Mouse (Mus musculus): ENCODE measurements around the gene Wdpcp. TPM values are rescaled to one million over a fixed set of nuclear protein-coding genes. Genes with fewer than 3 reads are reported as not detected.

Wdpcp gene
- polyA plus RNA-seq, 1 experiment from 2014 or later = 13.9 TPM

GRCm38 (mm10) chr11:21550222-21551173, 21.5 kb upstream of the Wdpcp start:
- Histone ChIP-seq H3K4me3 (no peak overlapping the region), H3K9me3 (no peaks in the 10 kb centered on the region), H3K36me3 (no peaks in the 10 kb centered on the region), H3K27me3 (ENCODE audit: insufficient read depth, poor library complexity, severe bottlenecking) (no peaks in the 10 kb centered on the region), H3K4me1 (replicated peaks) (no peaks in the 10 kb centered on the region), H3K27ac (no peak overlapping the region)
- WGBS = 89% methylated on average over 12 of the region's 12 CpGs
- no peak for DNase-seq (ENCODE audit: low spot score)

GRCm38 (mm10) chr11:21552049-21552448, 20.0 kb upstream of the Wdpcp start:
- no peak overlapping the region for H3K4me3 ChIP-seq
- 89% methylated on average over 3 of the region's 3 CpGs for WGBS
- H3K4me1 ChIP-seq (replicated peaks) = no peaks in the 10 kb centered on the region

DNA sequence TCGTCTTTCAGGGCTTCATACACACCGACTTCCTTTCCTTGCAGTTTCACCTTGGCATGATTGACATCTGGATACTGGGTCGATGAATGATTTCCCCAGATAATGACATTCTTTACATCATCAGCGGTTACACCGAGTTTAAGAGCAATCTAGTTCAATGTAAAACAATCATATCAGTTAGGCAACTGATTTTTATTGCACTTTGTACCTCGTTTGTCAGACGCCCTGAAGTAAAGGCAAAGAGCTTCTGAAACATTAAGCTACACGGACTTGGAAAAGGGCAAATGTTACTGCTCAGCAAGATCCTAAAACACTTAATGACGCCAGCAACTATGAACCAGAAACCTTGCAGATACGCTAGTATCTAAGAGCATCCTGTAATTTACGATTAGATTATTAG, 12.3 kb upstream of the Wdpcp start:
- H3K4me1 ChIP-seq (replicated peaks) = no peaks in the 10 kb centered on the region
- no peaks in the 10 kb centered on the region for H3K9me3 ChIP-seq
- no peaks in the 10 kb centered on the region for H3K27me3 ChIP-seq (ENCODE audit: insufficient read depth, poor library complexity, severe bottlenecking)
- peaks cover 78% of the 10 kb centered on the region for H3K36me3 ChIP-seq
- DNase-seq (ENCODE audit: low spot score) = no peak
- 91% methylated on average over 11 of the region's 11 CpGs for WGBS
- no peak overlapping the region for H3K4me3 ChIP-seq
- no peak overlapping the region for H3K27ac ChIP-seq

More at GRCm38 (mm10) chr11:21552049-21552448, 20.0 kb upstream of the Wdpcp start:
- Histone ChIP-seq H3K27ac (no peak overlapping the region), H3K9me3 (no peaks in the 10 kb centered on the region), H3K36me3 (peaks cover 6% of the 10 kb centered on the region), H3K27me3 (ENCODE audit: insufficient read depth, poor library complexity, severe bottlenecking) (no peaks in the 10 kb centered on the region)
- no peak for DNase-seq (ENCODE audit: low spot score)

GRCm38 (mm10) chr11:21561347-21561746, 10.7 kb upstream of the Wdpcp start:
- DNase-seq (ENCODE audit: low spot score) = no peak
- H3K4me1 ChIP-seq (replicated peaks) = no peaks in the 10 kb centered on the region
- WGBS = 90% methylated on average over 5 of the region's 5 CpGs
- no peaks in the 10 kb centered on the region for H3K27me3 ChIP-seq (ENCODE audit: insufficient read depth, poor library complexity, severe bottlenecking)
- no peak overlapping the region for H3K4me3 ChIP-seq
- peaks cover 94% of the 10 kb centered on the region for H3K36me3 ChIP-seq
- H3K9me3 ChIP-seq = no peaks in the 10 kb centered on the region
- H3K27ac ChIP-seq = no peak overlapping the region

- no peak overlapping the region for H3K4me3 ChIP-seq
- no peaks in the 10 kb centered on the region for H3K4me1 ChIP-seq (replicated peaks)
- no peak overlapping the region for H3K27ac ChIP-seq
- H3K27me3 ChIP-seq (ENCODE audit: insufficient read depth, poor library complexity, severe bottlenecking) = no peaks in the 10 kb centered on the region
- no peak for DNase-seq (ENCODE audit: low spot score)
- no peaks in the 10 kb centered on the region for H3K9me3 ChIP-seq
- H3K36me3 ChIP-seq = peaks cover 81% of the 10 kb centered on the region
- 91% methylated on average over 4 of the region's 4 CpGs for WGBS
Observed at GRCm38 (mm10) chr11:21563617-21564325, 8.3 kb upstream of the Wdpcp start.

- WGBS = 94% methylated on average over 9 of the region's 9 CpGs
Observed at GRCm38 (mm10) chr11:21564681-21565405, 7.2 kb upstream of the Wdpcp start.

DNA sequence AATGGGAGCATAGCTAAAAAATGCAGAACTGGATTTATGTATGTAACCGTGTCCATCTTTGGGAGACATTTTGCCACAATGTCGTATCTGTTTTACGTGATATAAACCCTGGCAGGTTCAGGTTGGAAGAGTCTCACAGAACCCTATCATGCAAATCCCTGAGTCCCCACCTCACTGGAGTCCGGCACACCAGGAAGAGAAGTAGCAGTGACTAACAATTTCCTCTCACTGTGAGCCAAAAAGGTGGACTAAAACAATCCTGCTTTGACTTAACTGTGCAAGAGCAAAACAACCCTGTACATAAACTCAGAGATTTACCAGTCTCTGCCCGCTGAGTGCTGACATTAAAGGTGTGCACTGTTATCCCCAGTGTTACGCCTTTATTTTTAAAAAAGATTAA, 5.1 kb upstream of the Wdpcp start:
- Histone ChIP-seq H3K4me3 (no peak overlapping the region), H3K9me3 (no peaks in the 10 kb centered on the region), H3K27ac (no peak overlapping the region), H3K4me1 (replicated peaks) (peaks cover 17% of the 10 kb centered on the region), H3K27me3 (ENCODE audit: insufficient read depth, poor library complexity, severe bottlenecking) (no peaks in the 10 kb centered on the region), H3K36me3 (peaks cover 49% of the 10 kb centered on the region)
- DNase-seq (ENCODE audit: low spot score) = no peak
- 94% methylated on average over 6 of the region's 6 CpGs for WGBS

More at GRCm38 (mm10) chr11:21564681-21565405, 7.2 kb upstream of the Wdpcp start:
- Histone ChIP-seq H3K36me3 (peaks cover 70% of the 10 kb centered on the region), H3K27ac (no peak overlapping the region), H3K27me3 (ENCODE audit: insufficient read depth, poor library complexity, severe bottlenecking) (no peaks in the 10 kb centered on the region), H3K9me3 (no peaks in the 10 kb centered on the region), H3K4me3 (no peak overlapping the region), H3K4me1 (replicated peaks) (peaks cover 6% of the 10 kb centered on the region)
- no peak for DNase-seq (ENCODE audit: low spot score)

- DNase-seq (ENCODE audit: low spot score) = no peak
- Histone ChIP-seq H3K4me3 (no peak overlapping the region), H3K27ac (no peak overlapping the region), H3K27me3 (ENCODE audit: insufficient read depth, poor library complexity, severe bottlenecking) (no peaks in the 10 kb centered on the region), H3K9me3 (no peaks in the 10 kb centered on the region), H3K4me1 (replicated peaks) (peaks cover 22% of the 10 kb centered on the region), H3K36me3 (peaks cover 43% of the 10 kb centered on the region)
- WGBS = 100% methylated on average over 1 of the region's 1 CpGs
Observed at GRCm38 (mm10) chr11:21567733-21568132, 4.3 kb upstream of the Wdpcp start.

DNA sequence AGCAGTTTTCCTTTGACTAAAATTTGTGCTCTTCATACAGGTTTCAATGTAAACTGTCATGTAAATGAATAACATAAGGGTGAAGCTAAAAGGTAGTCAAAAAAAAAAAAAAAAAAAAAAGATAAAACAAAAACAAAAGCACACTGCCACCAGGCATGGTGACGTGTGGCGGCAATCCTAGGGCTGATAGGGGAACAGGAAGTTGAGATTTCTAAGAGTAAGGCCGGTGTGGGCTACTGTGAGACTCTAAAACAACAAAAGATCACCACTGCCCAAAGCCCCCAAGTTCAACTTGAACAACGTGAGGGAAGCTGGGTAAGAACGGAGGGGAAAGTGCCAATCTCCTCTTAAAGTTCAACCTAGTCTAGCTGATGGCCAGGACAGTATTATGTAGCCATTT, 3.0 kb upstream of the Wdpcp start:
- no peak for DNase-seq (ENCODE audit: low spot score)
- Histone ChIP-seq H3K27me3 (ENCODE audit: insufficient read depth, poor library complexity, severe bottlenecking) (no peaks in the 10 kb centered on the region), H3K27ac (no peak overlapping the region), H3K36me3 (peaks cover 31% of the 10 kb centered on the region), H3K4me3 (no peak overlapping the region), H3K4me1 (replicated peaks) (peaks cover 27% of the 10 kb centered on the region), H3K9me3 (no peaks in the 10 kb centered on the region)
- 85% methylated on average over 5 of the region's 5 CpGs for WGBS

DNA sequence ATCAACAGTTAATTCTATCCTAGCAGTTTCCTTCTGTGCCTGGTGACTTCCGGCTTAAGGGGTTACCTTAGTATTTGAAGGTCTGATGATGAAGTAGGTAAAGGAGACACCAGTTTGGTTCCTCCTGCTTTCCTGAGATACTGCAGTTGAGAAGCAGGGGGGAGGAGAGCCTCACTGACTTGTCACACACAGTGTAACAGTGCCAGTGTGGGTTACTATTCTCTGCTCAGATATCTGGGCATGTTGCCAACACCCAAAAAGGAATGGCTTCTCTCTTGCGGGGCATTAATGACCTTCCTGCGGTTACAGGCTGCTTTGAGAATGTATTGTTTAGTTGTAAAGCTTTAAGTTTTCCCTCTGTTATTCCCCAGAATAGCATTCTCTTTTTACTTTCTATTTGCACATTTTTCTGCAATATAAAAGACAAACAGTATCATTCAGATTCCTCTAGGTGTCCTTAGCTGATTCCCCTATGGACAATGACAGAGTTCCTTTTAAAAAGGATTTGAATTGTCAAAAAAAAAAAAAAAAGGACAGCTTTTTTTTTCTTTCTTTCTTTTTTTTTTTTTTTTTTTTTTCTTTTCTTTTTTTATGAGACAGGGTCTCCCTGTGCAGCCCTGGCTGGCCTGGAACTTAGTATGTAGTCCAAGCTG, 2.5 kb upstream of the Wdpcp start:
- H3K9me3 ChIP-seq = no peaks in the 10 kb centered on the region
- H3K27ac ChIP-seq = no peak overlapping the region
- no peak for DNase-seq (ENCODE audit: low spot score)
- H3K4me1 ChIP-seq (replicated peaks) = peaks cover 27% of the 10 kb centered on the region
- no peak overlapping the region for H3K4me3 ChIP-seq
- peaks cover 28% of the 10 kb centered on the region for H3K36me3 ChIP-seq
- no peaks in the 10 kb centered on the region for H3K27me3 ChIP-seq (ENCODE audit: insufficient read depth, poor library complexity, severe bottlenecking)
- WGBS = 85% methylated on average over 3 of the region's 3 CpGs

- Histone ChIP-seq H3K9me3 (no peaks in the 10 kb centered on the region), H3K36me3 (peaks cover 23% of the 10 kb centered on the region), H3K27me3 (ENCODE audit: insufficient read depth, poor library complexity, severe bottlenecking) (no peaks in the 10 kb centered on the region), H3K4me3 (peak overlapping the region; percentile 85; the same call in 1 of the 2 replicates), H3K4me1 (replicated peaks) (peaks cover 27% of the 10 kb centered on the region), H3K27ac (no peak overlapping the region)
- DNase-seq (ENCODE audit: low spot score) = no peak
- WGBS = 84% methylated on average over 2 of the region's 2 CpGs
Observed at GRCm38 (mm10) chr11:21570109-21570474, 1.9 kb upstream of the Wdpcp start.

DNA sequence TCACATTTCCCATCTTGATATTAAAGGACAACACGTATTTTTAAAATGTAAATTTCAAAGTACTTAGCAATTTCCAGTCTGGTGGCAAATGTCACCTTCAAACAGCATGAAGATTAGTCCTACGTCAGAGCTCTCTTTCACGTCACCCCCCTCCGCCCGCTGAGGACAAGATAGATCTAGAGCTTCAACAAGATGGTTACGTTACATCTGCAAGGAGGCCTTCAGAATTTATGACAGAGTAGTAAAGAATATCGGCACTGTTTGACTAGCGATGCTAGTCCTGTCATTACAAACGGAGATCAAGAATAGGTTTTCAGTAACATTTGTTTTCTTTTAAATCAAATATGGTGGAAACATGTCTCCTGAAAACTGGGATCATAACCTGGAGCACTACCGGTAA, 1.1 kb upstream of the Wdpcp start:
- H3K4me3 ChIP-seq = peak overlapping the region; percentile 85
- peak overlapping the region; percentile 90 for H3K27ac ChIP-seq
- H3K9me3 ChIP-seq = no peaks in the 10 kb centered on the region
- H3K36me3 ChIP-seq = peaks cover 14% of the 10 kb centered on the region
- peaks cover 27% of the 10 kb centered on the region for H3K4me1 ChIP-seq (replicated peaks)
- DNase-seq (ENCODE audit: low spot score) = no peak
- WGBS = 12% methylated on average over 10 of the region's 10 CpGs
- no peaks in the 10 kb centered on the region for H3K27me3 ChIP-seq (ENCODE audit: insufficient read depth, poor library complexity, severe bottlenecking)

Data from hindbrain, embryonic 10.5 days (tissue).